Mouse (Mus musculus) liver, embryonic 14.5 days (tissue): ENCODE measurements at regions not wholly inside any gene's neighbourhood (a gene's known extent, or its start where the extent isn't known, plus 50 kb on each side); places are given as distances from the start of the nearest gene placed in this dataset.
A peak's percentile ranks its signal among the peaks of the same experiment; 100 is the strongest.

ENCODE experiments used
- ATAC-seq: fragments of 200-750 bp; cut with Nextera tagmentation; 2 replicates; pipeline ENCODE4 v1.8.0; 2017; ENCODE audit warnings: moderate number of reproducible peaks, mild to moderate bottlenecking, moderate library complexity; ENCODE audit not compliant: insufficient read depth
- DNase-seq, 3 experiments: peaks; one replicate each; pipeline ENCODE4 v3.0.0-alpha.2; 2012 to 2013; ENCODE audit warnings: low read depth in 3 of 3, low spot score in 3 of 3
- H3K27ac ChIP-seq: fragments of 300-500 bp; sonication (generic); 2 replicates; pipeline ENCODE4 v1.5.1; 2014; ENCODE audit warnings: moderate library complexity, mild to moderate bottlenecking, control low read depth, inconsistent platforms
- H3K27me3 ChIP-seq: fragments of 300-500 bp; sonication (generic); 2 replicates; pipeline ENCODE4 v1.6.1; 2014; ENCODE audit warnings: mild to moderate bottlenecking, low read length, moderate library complexity; ENCODE audit not compliant: control insufficient read depth, insufficient read depth
- H3K36me3 ChIP-seq: fragments of 300-500 bp; sonication (generic); replicated peaks from 2 replicates; pipeline ENCODE4 v1.6.1; 2014; ENCODE audit warnings: low read depth; ENCODE audit not compliant: control insufficient read depth, insufficient read depth
- H3K4me1 ChIP-seq, 2 experiments: fragments of 200-500 bp in 1 of 2; fragments of 300-500 bp in 1 of 2; sonication (generic) in 1 of 2; replicated peaks; 2 replicates each; pipeline ENCODE4 v1.6.1; 2012 to 2014; ENCODE audit warnings: antibody characterized with exemption in 1 of 2, inconsistent platforms in 1 of 2, low read length in 1 of 2; ENCODE audit not compliant: control insufficient read depth in 2 of 2, insufficient read depth in 2 of 2
- H3K4me2 ChIP-seq: fragments of 300-500 bp; sonication (generic); 2 replicates; pipeline ENCODE4 v1.6.1; 2014; ENCODE audit warnings: low read depth, mild to moderate bottlenecking, control low read depth, moderate library complexity
- H3K4me3 ChIP-seq, 2 experiments: fragments of 200-500 bp in 1 of 2; fragments of 300-500 bp in 1 of 2; sonication (generic) in 1 of 2; 2 replicates each; pipeline ENCODE4 v1.5.1; 2012 to 2014; ENCODE audit warnings: low read depth in 2 of 2, low read length in 2 of 2, mild to moderate bottlenecking in 2 of 2, control low read depth in 1 of 2, inconsistent platforms in 1 of 2, moderate library complexity in 1 of 2; ENCODE audit not compliant: insufficient read depth in 1 of 2
- H3K9ac ChIP-seq: fragments of 300-500 bp; sonication (generic); replicated peaks from 2 replicates; pipeline ENCODE4 v1.6.1; 2014; ENCODE audit warnings: mild to moderate bottlenecking, control low read depth, moderate library complexity
- H3K9me3 ChIP-seq: fragments of 300-500 bp; sonication (generic); 2 replicates; pipeline ENCODE4 v1.6.1; 2016; ENCODE audit warnings: low read length, mixed read lengths; ENCODE audit not compliant: control insufficient read depth
- CTCF ChIP-seq: IDR thresholded peaks from 2 replicates; pipeline ENCODE4 v1.5.1; 2016; ENCODE audit warnings: antibody characterized with exemption, low read depth, control low read depth
- EP300 ChIP-seq: IDR thresholded peaks from 2 replicates; pipeline ENCODE4 v1.6.1; 2016; ENCODE audit warnings: antibody characterized with exemption, low read depth
- WGBS: fragments of 180-500 bp; shearing (Covaris S2); extraction: QIAGEN DNeasy Blood & Tissue Kit; methylation state at CpG from one replicate; pipeline ENCODE4 v1.1.7; 2014; ENCODE audit not compliant: insufficient replicate concordance; 5-methylcytosine and 5-hydroxymethylcytosine counted together

GRCm38 (mm10) chr12:16424526-16424925 is 186.2 kb downstream of the Lpin1 start:
- no peak for ATAC-seq
- Histone ChIP-seq H3K27me3 (no peaks in the 10 kb centered on the region), H3K9ac (no peak overlapping the region), H3K4me1 (no peaks in the 10 kb centered on the region), H3K9me3 (no peaks in the 10 kb centered on the region), H3K27ac (no peak overlapping the region), H3K4me2 (no peak overlapping the region), H3K36me3 (no peaks in the 10 kb centered on the region), H3K4me3 (no peak overlapping the region)
- 73% methylated on average over 4 of the region's 4 CpGs for WGBS
- no peak for TF ChIP-seq CTCF
- TF ChIP-seq EP300, result no peak
- no peak for DNase-seq

GRCm38 (mm10) chr12:16395720-16396119 is 215.0 kb downstream of the Lpin1 start:
- Histone ChIP-seq H3K4me2 (no peak overlapping the region), H3K27ac (no peak overlapping the region), H3K9ac (no peak overlapping the region), H3K4me3 (no peak overlapping the region), H3K4me1 (peaks cover 0 to 8% of the 10 kb centered on the region in 2 experiments; a peak in 2 of 4 replicates), H3K27me3 (no peaks in the 10 kb centered on the region), H3K9me3 (no peaks in the 10 kb centered on the region), H3K36me3 (no peaks in the 10 kb centered on the region)
- no peak for ATAC-seq
- TF ChIP-seq CTCF, result no peak
- no peak for TF ChIP-seq EP300
- DNase-seq, result no peak
- 41% methylated on average over 2 of the region's 2 CpGs for WGBS

- Histone ChIP-seq H3K27ac (no peak overlapping the region), H3K4me3 (no peak overlapping the region), H3K9me3 (no peaks in the 10 kb centered on the region), H3K4me1 (peaks cover 0 to 9% of the 10 kb centered on the region in 2 experiments; a peak in 2 of 4 replicates), H3K4me2 (no peak overlapping the region), H3K27me3 (no peaks in the 10 kb centered on the region), H3K36me3 (no peaks in the 10 kb centered on the region), H3K9ac (no peak overlapping the region)
- TF ChIP-seq CTCF, result no peak
- no peak for TF ChIP-seq EP300
- no peak for ATAC-seq
- no peak for DNase-seq
These were observed 217.9 kb downstream of the Lpin1 start for GRCm38 (mm10) chr12:16392851-16393250.

DNA sequence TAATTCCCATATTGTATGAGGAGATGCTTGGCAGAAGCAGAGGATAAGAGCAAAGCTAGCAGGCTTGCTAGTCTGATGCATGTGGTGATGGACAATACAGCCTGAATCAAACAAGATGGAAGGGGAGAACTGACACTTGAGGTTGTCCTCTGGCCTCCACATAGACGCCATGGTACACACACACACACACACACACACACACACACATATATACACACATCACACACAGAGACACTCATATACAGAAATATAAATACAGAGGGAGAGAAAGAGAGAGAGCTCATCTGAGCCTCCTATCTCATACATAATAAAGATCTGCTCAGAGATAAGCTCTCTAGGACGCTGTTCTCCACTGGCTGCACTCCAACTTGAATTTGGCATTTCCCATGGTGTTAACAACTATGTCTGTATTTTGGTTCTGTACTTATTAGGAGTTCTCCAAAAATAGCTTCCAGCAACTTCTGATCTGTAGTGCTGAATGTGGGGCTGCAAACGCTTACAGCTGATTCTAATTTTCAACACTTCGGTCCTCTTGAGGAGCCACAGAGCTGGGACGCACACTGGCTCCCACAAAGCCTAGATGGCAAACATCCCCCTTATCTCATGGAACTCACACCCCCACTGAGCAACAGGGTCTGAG is 219.0 kb downstream of the Lpin1 start:
- TF ChIP-seq CTCF (no peak), EP300 (no peak)
- H3K36me3 ChIP-seq, result no peaks in the 10 kb centered on the region
- peaks cover 0 to 9% of the 10 kb centered on the region in 2 experiments; a peak in 2 of 4 replicates for H3K4me1 ChIP-seq
- ATAC-seq (no peak), DNase-seq (no peak)
- H3K27ac ChIP-seq, result no peak overlapping the region
- no peak overlapping the region for H3K9ac ChIP-seq
- H3K4me2 ChIP-seq, result no peak overlapping the region
- H3K27me3 ChIP-seq, result no peaks in the 10 kb centered on the region
- no peak overlapping the region for H3K4me3 ChIP-seq
- 53% methylated on average over 5 of the region's 5 CpGs for WGBS
- H3K9me3 ChIP-seq, result no peaks in the 10 kb centered on the region

GRCm38 (mm10) chr12:16391163-16391562 is 219.6 kb downstream of the Lpin1 start:
- 44% methylated on average over 5 of the region's 5 CpGs for WGBS
- no peak overlapping the region for H3K4me3 ChIP-seq
- no peaks in the 10 kb centered on the region for H3K9me3 ChIP-seq
- no peaks in the 10 kb centered on the region for H3K36me3 ChIP-seq
- H3K9ac ChIP-seq, result no peak overlapping the region
- ATAC-seq (peak; percentile 59; the same call in 1 of the 2 replicates), DNase-seq (no peak)
- H3K4me2 ChIP-seq, result no peak overlapping the region
- H3K4me1 ChIP-seq, result peaks cover 0 to 9% of the 10 kb centered on the region in 2 experiments; a peak in 2 of 4 replicates
- H3K27ac ChIP-seq, result no peak overlapping the region
- H3K27me3 ChIP-seq, result no peaks in the 10 kb centered on the region
- TF ChIP-seq CTCF (no peak), EP300 (no peak)
